Mouse (Mus musculus) heart, adult 2 months (tissue): ENCODE results near the gene Itgb2l. TPM values are rescaled to one million over a fixed set of nuclear protein-coding genes. Genes with fewer than 3 reads are reported as not detected.
A peak's percentile ranks its signal among the peaks of the same experiment; 100 is the strongest.

Experiments
- DNase-seq, 2 experiments: peaks; one replicate each; pipeline ENCODE4 v3.0.0; 2021
- H3K27ac ChIP-seq: fragments of 200-600 bp; 2 replicates; pipeline ENCODE4 v1.8.1; 2022
- H3K27me3 ChIP-seq: fragments of 200-500 bp; 2 replicates; pipeline ENCODE4 v1.6.1; 2012; ENCODE audit warnings: mild to moderate bottlenecking, low read length, inconsistent platforms, mixed read lengths; ENCODE audit not compliant: control insufficient read depth, insufficient read depth
- H3K36me3 ChIP-seq: fragments of 200-500 bp; 2 replicates; pipeline ENCODE4 v1.6.1; 2012; ENCODE audit warnings: low read length, inconsistent platforms; ENCODE audit not compliant: control insufficient read depth, insufficient read depth
- H3K4me1 ChIP-seq: fragments of 200-500 bp; 2 replicates; pipeline ENCODE4 v1.6.1; 2011; ENCODE audit warnings: low read length; ENCODE audit not compliant: control insufficient read depth, insufficient read depth
- H3K4me3 ChIP-seq: fragments of 200-600 bp; 2 replicates; pipeline ENCODE4 v1.8.1; 2022
- H3K79me2 ChIP-seq: fragments of 200-500 bp; replicated peaks from 2 replicates; pipeline ENCODE4 v1.6.1; 2012; ENCODE audit warnings: mild to moderate bottlenecking, inconsistent platforms, low read length, moderate library complexity, mixed read lengths; ENCODE audit not compliant: control insufficient read depth, insufficient read depth
- H3K9ac ChIP-seq: fragments of 200-500 bp; 2 replicates; pipeline ENCODE4 v1.6.1; 2012; ENCODE audit warnings: low read depth, mild to moderate bottlenecking, control low read depth, inconsistent platforms, low read length, mixed read lengths
- CTCF ChIP-seq: fragments of 200-600 bp; IDR thresholded peaks from 2 replicates; pipeline ENCODE4 v1.8.1; 2022; ENCODE audit warnings: antibody characterized with exemption, mild to moderate bottlenecking, moderate library complexity
- EP300 ChIP-seq: fragments of 200-500 bp; IDR thresholded peaks from 2 replicates; pipeline ENCODE4 v1.6.1; 2011; ENCODE audit warnings: low read depth, low read length, control low read depth; ENCODE audit not compliant: insufficient read depth
- POLR2A ChIP-seq: fragments of 200-500 bp; IDR thresholded peaks from 2 replicates; pipeline ENCODE4 v1.6.1; 2011; ENCODE audit warnings: mild to moderate bottlenecking, low read depth, low read length, control low read depth; ENCODE audit not compliant: insufficient read depth
- WGBS: fragments of 180-500 bp; shearing (Covaris S2); methylation state at CpG from one replicate; pipeline ENCODE4 v1.1.7; 2018; 5-methylcytosine and 5-hydroxymethylcytosine counted together
- intact Hi-C: fragments of 180-260 bp; cut with DNase I; formaldehyde crosslinking; loops from one replicate; pipeline ENCODE4 v1.15.1; 2025
- long read RNA-seq: library from polyadenylated mRNA; stranded (forward); transcript quantifications from one replicate; pipeline ENCODE4 v2.0.0, GENCODE M21; 2021
- polyA plus RNA-seq: library from polyadenylated mRNA; depleted of rRNA; stranded (reverse); fragments of >200 nt; gene quantifications from 2 replicates; pipeline ENCODE4 v1.2.3, GENCODE M21; 2012; rRNA removed
- total RNA-seq, 2 experiments: library from RNA; stranded (reverse); gene quantifications; 2 replicates each; pipeline ENCODE4 v1.2.3; 2021

The Itgb2l gene
- not detected for total RNA-seq
- not detected in 2 replicates for polyA plus RNA-seq
- long read RNA-seq: 0 reads

GRCm38 (mm10) chr16:96443468-96443867 lies at the start of gene Itgb2l:
Gene Itgb2l, minus strand, starts transcription at chr16:96443619.
- 75% methylated on average over 2 of the region's 2 CpGs for WGBS
- intact Hi-C loops: no loop called here
- TF ChIP-seq EP300: no peak
- no peak for TF ChIP-seq CTCF
- TF ChIP-seq POLR2A: no peak

GRCm38 (mm10) chr16:96491530-96491929 lies 48.1 kb upstream of the Itgb2l start:
- Histone ChIP-seq H3K9ac (no peak overlapping the region), H3K36me3 (no peaks in the 10 kb centered on the region), H3K79me2 (no peaks in the 10 kb centered on the region), H3K4me1 (no peaks in the 10 kb centered on the region), H3K27me3 (no peaks in the 10 kb centered on the region), H3K4me3 (no peak overlapping the region), H3K27ac (no peak overlapping the region)
- TF ChIP-seq POLR2A (no peak), EP300 (no peak), CTCF (no peak)
- no peak for DNase-seq
- intact Hi-C loops: no loop called here
- WGBS: 72% methylated on average over 3 of the region's 3 CpGs

More at GRCm38 (mm10) chr16:96443468-96443867, at the start of gene Itgb2l:
- H3K27ac ChIP-seq: no peak within 1 kb of the TSS
- H3K4me1 ChIP-seq: no peaks in the 10 kb centered on the region
- no peaks in the 10 kb centered on the region for H3K79me2 ChIP-seq
- H3K36me3 ChIP-seq: no peaks in the 10 kb centered on the region
- DNase-seq: peak in 1 of 2 experiments; percentile 8
- H3K27me3 ChIP-seq: no peaks in the 10 kb centered on the region
- H3K4me3 ChIP-seq: no peak within 1 kb of the TSS
- no peak within 1 kb of the TSS for H3K9ac ChIP-seq

GRCm38 (mm10) chr16:96488038-96488437 lies 44.6 kb upstream of the Itgb2l start:
- WGBS: 91% methylated on average over 5 of the region's 5 CpGs
- H3K9ac ChIP-seq: no peak overlapping the region
- TF ChIP-seq POLR2A: no peak
- TF ChIP-seq CTCF: no peak
- no peak for TF ChIP-seq EP300
- H3K79me2 ChIP-seq: no peaks in the 10 kb centered on the region
- intact Hi-C loops: no loop called here
- H3K27me3 ChIP-seq: no peaks in the 10 kb centered on the region
- DNase-seq: no peak
- no peak overlapping the region for H3K27ac ChIP-seq
- H3K4me1 ChIP-seq: no peaks in the 10 kb centered on the region
- H3K4me3 ChIP-seq: no peak overlapping the region
- H3K36me3 ChIP-seq: no peaks in the 10 kb centered on the region

- Histone ChIP-seq H3K36me3 (no peaks in the 10 kb centered on the region), H3K9ac (no peak overlapping the region), H3K4me1 (no peaks in the 10 kb centered on the region), H3K4me3 (no peak overlapping the region), H3K27ac (no peak overlapping the region), H3K27me3 (no peaks in the 10 kb centered on the region), H3K79me2 (no peaks in the 10 kb centered on the region)
- no peak for DNase-seq
- intact Hi-C loops: no loop called here
- TF ChIP-seq POLR2A (no peak), EP300 (no peak), CTCF (no peak)
- 77% methylated on average over 11 of the region's 11 CpGs for WGBS
Observed at GRCm38 (mm10) chr16:96487007-96487684, 43.7 kb upstream of the Itgb2l start.

GRCm38 (mm10) chr16:96481791-96482190 lies 38.4 kb upstream of the Itgb2l start:
- no peaks in the 10 kb centered on the region for H3K27me3 ChIP-seq
- H3K27ac ChIP-seq: no peak overlapping the region
- no peak overlapping the region for H3K4me3 ChIP-seq
- TF ChIP-seq POLR2A: no peak
- TF ChIP-seq CTCF: no peak
- TF ChIP-seq EP300: no peak
- 89% methylated on average over 4 of the region's 4 CpGs for WGBS
- no peaks in the 10 kb centered on the region for H3K79me2 ChIP-seq
- DNase-seq: no peak
- H3K4me1 ChIP-seq: no peaks in the 10 kb centered on the region
- no peak overlapping the region for H3K9ac ChIP-seq
- intact Hi-C loops: no loop called here
- no peaks in the 10 kb centered on the region for H3K36me3 ChIP-seq

GRCm38 (mm10) chr16:96474185-96474584 lies 30.8 kb upstream of the Itgb2l start:
- 84% methylated on average over 3 of the region's 3 CpGs for WGBS
- intact Hi-C loops: no loop called here
- H3K79me2 ChIP-seq: no peaks in the 10 kb centered on the region
- no peak for TF ChIP-seq CTCF
- no peak for TF ChIP-seq POLR2A
- TF ChIP-seq EP300: no peak
- no peaks in the 10 kb centered on the region for H3K27me3 ChIP-seq
- no peak overlapping the region for H3K27ac ChIP-seq
- DNase-seq: no peak
- no peaks in the 10 kb centered on the region for H3K4me1 ChIP-seq
- no peak overlapping the region for H3K9ac ChIP-seq
- no peaks in the 10 kb centered on the region for H3K36me3 ChIP-seq
- no peak overlapping the region for H3K4me3 ChIP-seq
